Mouse (Mus musculus) T-cell, adult 2 months (primary cell): ENCODE data around the gene Mtnr1a.
"Not testable (repeated sequence)": the region's sequence is repeated elsewhere in the genome, so short reads cannot be mapped to it uniquely, and the experiment has no call there.

Experiments
- DNase-seq: peaks from one replicate; pipeline ENCODE4 v3.0.0; 2022; ENCODE audit warnings: low spot score

The Mtnr1a gene

GRCm38 (mm10) chr8:45068759-45069386 is at the start of gene Mtnr1a:
Gene Mtnr1a, plus strand, starts transcription at chr8:45069137.
- no peak for DNase-seq

- DNase-seq, result no peak
These were observed 49.7 kb upstream of the Mtnr1a start for GRCm38 (mm10) chr8:45019241-45019640.

DNA sequence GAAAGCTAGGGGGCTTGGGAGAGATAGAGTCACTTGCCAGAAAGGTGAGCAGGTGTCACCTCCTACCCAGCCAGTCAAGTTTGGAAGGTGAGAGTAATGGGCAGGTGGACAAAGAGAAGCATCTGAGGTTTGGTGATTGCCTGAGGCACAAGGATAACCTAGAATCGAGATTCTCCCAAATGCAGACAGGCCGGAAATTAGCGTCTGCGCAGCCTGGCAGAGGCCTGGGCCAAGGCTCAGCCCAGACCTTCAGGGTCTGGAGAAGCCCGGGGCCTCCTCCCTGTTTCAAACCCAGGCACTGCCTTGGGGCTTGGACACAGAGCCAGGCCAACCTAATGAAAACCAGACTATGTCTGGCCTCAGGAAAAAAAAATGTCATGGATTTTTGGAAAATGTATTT is 47.8 kb upstream of the Mtnr1a start:
- no peak for DNase-seq

GRCm38 (mm10) chr8:45021911-45022665 is 46.8 kb upstream of the Mtnr1a start:
- no peak for DNase-seq

DNA sequence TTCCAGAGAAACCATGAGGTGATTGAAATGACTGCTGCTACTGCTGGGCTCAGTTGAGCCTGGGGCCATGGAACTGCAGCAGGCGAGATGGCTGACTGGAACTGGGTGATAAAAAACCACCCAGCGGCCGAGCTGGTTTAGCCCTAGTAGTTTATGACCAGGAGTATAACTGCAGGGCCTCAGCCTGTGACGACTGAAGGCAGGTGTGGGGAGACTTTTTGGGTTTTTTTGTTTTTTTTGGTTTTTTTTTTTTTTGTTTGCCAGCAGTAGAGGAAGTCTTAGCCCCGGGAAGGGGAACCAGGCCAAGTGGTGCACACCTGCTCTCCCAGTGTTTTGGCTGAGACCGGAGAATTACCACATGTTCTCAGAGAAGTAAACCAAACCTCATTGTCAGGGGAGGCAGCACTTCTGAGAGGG is 40.8 kb upstream of the Mtnr1a start:
- no peak for DNase-seq

DNA sequence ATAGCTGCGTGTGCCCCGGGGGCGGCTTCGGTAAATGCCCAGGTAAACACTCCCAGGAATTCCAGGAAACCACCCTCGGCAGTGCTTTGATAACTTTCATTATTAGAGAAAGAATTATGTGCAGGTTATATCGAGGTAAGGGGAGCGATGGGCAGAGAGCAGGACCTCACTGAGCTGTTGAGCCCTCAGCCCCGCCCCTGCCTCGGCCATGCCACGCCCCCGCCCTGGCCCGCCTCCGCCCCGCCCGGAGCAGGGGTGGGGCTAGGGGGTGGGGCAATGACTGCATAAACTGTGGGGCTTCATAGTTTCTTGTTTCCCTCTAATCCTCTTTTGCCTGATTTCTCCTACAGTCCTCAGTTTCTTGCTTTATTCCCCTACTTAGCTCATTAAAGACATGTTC is 30.6 kb upstream of the Mtnr1a start:
- no peak for DNase-seq

- DNase-seq, result no peak
These were observed 24.8 kb upstream of the Mtnr1a start for GRCm38 (mm10) chr8:45044160-45044559.

GRCm38 (mm10) chr8:45050451-45050850 is 18.5 kb upstream of the Mtnr1a start:
- no peak for DNase-seq

GRCm38 (mm10) chr8:45051236-45051635 is 17.7 kb upstream of the Mtnr1a start:
- DNase-seq, result no peak

DNA sequence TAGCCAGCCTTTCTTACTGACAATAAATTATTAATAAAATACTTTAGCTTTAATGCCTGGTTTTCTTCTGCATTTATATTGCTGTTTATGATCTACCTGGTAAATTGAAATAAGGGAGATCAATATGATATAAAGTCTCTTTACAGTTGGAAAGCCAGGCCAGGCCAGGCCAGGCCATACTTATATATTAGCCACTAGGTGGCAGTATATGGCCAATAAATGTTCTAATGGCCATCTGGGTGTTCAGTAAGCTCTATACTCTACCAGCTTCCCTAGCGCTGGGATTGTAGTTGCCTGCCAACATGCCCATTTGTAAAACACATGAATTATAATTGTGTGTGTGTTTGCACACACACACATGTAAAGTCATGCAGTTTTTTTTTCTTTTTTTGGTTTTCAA is 16.7 kb upstream of the Mtnr1a start:
- no peak for DNase-seq

DNA sequence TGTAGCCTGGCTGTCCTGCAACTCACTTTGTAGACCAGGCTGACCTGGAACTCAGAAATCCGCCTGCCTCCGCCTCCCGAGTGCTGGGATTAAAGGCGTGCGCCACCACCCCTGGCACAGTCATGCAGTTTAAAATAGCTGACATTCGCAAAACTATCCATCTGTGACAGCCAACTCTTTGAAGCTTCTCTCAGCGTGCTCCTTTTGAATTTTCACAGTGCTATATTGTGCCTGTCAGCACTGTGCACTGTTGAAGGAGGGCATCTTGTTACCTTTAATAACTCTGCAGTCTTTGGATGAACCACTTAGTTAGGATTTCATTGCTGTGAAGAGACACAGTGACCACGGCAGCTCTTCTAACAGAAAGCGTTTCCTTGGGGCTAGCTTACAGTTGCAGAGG is 16.3 kb upstream of the Mtnr1a start:
- DNase-seq, result no peak

DNA sequence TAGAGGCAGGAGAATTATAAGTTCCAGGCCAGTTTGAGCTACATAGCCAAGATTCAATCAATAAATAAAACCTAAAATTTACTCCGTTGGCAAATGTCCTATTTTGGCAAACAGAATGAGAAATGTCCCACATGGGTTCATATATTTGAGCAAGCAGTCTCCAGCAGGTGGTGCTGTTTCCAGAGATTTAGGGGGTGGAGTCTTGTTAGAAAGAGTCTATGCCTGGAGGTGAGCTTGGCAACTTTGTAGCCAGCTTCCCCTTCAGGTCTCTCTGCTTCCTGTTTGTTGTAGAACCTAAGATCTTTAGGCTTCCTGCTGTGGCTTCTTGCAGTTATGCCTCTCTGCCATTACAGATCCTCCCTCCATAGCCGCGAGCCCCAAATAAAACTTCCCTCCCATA is 13.4 kb upstream of the Mtnr1a start:
- no peak for DNase-seq

GRCm38 (mm10) chr8:45056810-45057209 is 12.1 kb upstream of the Mtnr1a start:
- DNase-seq, result no peak

GRCm38 (mm10) chr8:45060083-45060482 is 8.9 kb upstream of the Mtnr1a start:
- DNase-seq, result no peak

DNA sequence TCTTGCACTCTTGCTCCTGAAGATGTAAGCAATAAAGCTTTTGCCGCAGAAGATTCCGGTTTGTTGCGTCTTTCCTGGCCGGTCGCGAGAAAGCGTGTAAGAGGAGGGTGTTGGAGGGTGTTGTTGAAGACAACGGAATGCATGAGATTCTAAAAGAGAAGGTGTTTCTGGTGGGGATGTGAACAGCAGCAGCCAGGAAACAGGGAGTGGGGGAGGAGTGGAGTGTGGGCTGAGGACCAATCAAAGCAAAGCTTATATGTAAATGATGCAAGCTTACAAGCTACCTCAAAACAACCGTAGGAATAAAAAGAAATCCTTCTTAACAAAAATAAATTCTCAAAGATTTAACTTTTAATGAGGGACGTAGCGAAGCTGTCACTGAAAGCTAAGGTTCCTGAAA is 6.6 kb upstream of the Mtnr1a start:
- DNase-seq, result no peak

DNA sequence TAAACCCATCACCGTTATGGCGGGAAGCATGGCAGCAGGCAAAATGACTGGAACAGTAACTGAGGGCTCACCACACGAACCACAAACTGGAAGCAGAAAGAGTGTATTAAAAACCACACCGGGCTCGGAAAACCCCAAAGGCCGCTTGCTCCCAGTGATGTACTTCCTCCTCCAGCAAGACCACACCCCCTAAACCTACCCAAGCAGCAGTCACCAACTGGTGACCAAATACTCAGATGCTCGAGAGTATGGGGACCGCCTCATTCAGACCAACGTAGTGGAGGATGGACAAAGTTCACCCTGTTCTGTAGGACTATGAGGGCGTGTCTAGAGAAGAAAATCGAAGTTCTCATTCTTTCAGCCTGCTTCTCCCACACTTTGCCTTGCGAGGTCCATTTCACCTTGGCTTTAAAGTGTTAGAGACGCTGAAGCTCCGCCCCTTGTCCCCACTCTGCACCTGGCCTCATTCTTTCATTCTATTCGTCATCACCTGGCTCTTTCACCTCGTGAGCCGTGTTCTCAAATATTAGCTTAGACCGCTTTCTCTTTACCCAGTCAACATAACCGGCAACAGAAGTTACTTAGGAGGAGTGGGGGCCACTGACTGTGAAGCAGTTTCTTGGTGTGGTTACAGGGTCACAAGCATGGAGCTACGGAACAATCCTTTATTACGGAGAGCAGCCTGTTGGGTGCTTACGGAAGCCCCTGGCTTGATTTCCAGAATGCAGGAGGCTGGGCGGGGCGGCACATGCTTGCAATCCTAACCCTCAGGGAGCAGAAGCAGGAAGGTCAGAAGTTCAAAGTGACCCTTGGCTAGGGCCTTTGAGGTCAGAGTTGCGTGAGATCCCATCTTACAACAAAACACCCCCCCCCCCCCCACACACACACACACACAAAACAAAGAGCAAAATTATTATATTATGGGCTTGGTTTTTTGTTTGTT is 5.7 kb upstream of the Mtnr1a start:
- no peak for DNase-seq

DNA sequence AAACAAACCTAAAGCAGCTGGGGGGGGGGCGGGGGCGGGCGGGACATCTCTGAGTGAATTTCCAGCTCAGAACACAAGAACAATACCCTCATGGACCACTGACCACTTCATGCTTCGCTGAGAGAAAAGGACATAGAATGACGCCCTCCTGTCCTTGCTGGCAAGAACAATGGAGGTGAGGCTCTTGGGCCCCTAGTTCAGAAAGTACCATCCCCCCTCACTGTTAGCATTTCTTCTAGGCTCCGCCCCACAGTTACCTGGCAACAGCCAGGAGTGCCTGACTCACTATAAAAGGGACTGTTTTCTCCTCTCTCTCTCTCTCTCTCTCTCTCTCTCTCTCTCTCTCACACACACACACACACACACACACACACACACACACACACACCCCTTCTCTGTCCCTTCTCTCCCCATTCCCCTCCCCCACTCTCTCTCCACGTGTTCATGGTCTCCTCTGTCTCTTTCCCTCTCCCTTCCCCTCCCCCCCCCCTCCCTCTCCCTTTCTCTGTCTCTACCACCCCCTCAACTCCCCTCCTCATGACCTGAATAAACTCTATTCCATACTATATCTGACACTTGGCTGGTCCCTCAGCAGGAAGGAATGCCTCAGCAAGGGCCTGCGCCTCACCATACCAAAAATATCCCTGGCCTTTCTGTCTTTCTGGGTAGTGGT is 4.6 kb upstream of the Mtnr1a start:
- DNase-seq, result no peak

- DNase-seq, result not testable (repeated sequence)
These were observed 3.5 kb upstream of the Mtnr1a start for GRCm38 (mm10) chr8:45065391-45065790.

DNA sequence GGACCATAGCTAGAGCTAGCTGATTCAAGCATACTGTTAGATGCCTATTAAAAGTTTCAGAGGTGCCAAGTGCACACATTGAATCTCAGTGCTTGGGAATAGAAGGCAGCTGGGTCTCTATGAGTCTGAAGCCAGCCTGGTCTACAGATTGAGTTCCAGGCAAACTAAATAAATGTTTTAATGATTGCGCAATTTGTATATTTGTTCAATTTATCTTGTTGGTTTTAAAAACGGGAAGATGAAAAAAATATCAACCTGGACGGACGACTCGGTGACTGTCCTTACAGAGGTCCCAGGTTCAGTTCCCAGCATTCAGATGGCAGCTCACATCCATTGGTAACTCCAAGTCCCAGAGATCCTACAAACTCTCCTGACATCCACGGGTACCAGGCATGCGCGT is 2.0 kb downstream of the Mtnr1a start:
- no peak for DNase-seq

DNA sequence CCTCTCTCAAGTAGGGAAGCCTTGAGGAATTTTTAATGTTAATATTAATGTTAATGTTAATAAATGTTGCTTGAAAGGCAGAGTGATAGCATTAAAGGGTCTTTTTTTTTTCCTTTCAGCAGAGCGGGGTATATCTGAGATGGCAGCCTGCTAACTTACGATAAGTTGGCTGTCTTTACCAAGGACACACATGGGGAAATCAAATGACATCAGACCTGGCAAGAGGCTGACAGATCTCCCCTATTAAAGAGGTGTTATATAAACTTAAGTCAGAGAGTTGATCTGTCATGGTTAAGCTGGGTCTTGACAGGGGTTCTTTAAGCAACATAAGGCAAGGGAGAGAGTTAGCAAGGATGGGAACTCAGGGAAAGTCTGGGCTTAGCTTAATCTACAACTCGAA is 11.9 kb downstream of the Mtnr1a start:
- DNase-seq, result no peak

GRCm38 (mm10) chr8:45093599-45093998 is 24.7 kb downstream of the Mtnr1a start:
- no peak for DNase-seq

GRCm38 (mm10) chr8:45109371-45110063 is 40.6 kb downstream of the Mtnr1a start:
- DNase-seq, result no peak
